Comparison of ENCODE assay signal across 10 mouse cellular contexts in the genomic region with DNA sequence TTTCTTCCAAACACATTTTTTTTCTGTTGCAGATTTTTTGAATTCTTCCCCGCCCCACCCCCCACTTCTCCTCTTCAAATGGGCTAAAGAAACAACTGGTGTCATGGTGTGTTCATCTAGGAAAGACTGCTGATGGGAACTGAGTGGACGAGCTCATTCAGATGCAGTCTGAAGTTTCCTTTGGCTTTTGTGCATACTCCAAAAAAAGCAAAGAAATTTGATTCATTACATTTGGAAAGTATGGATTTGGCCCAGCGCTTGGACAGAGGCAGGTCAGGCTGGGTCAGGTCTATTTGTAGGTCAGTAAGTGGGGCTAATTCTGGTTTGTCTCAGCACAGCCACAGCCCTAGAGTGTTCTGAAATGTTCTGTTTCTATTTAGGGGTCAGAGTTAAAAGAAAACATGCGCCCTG.
A peak's percentile ranks its signal among the peaks of the same experiment; 100 is the strongest.
DNase-seq lines count a peak whose midpoint lies in the region; ATAC-seq lines count a peak whose summit lies in the region.
"Had no signal": no experiment of that assay in that cellular context is flagged by ENCODE, and none has a peak within 500 bp of the region (broad histone marks: within the 10 kb centered on the region; RNA-seq: fewer than 3 reads in every experiment).

No protein-coding gene starts in this region.

- ATAC-seq in lung, embryonic 16.5 days (ENCODE audit: low read depth) = peak; percentile 95
- no peak for ATAC-seq in cerebellum, adult (ENCODE audit: insufficient number of reproducible peaks, low FRiP score, low TSS enrichment)
- no peak for ATAC-seq in CD4-positive, CD25-positive, alpha-beta regulatory T cell, adult 4 months

- peak overlapping the region; percentile 47 for H3K27ac ChIP-seq in lung, embryonic 16.5 days (ENCODE audit: low read length)
- H3K27ac ChIP-seq: liver, embryonic 13.5 days had no signal

- peak; percentile 62 for DNase-seq in embryo, embryonic 10.5 days (ENCODE audit: low spot score)
- peak; percentile 70 for DNase-seq in gastrocnemius, adult 18-20 months (ENCODE audit: low spot score)
- peak; percentile 46 for DNase-seq in heart, postnatal 4 days
- DNase-seq in cerebellum, adult 9-11 months = no peak
- no peak for DNase-seq in urinary bladder, postnatal 25 days (ENCODE audit: low spot score)
- DNase-seq: liver, embryonic 13.5 days had no signal

- H3K36me3 ChIP-seq in lung, embryonic 16.5 days (ENCODE audit: control insufficient read depth, insufficient read depth, low read length) = no peaks in the 10 kb centered on the region
- H3K36me3 ChIP-seq: liver, embryonic 13.5 days had no signal

- no peak overlapping the region for H3K4me2 ChIP-seq in lung, embryonic 16.5 days (ENCODE audit: low read depth, low read length)
- H3K4me2 ChIP-seq: liver, embryonic 13.5 days had no signal

- no peak overlapping the region for H3K9ac ChIP-seq in lung, embryonic 16.5 days (ENCODE audit: low read length)
- H3K9ac ChIP-seq: liver, embryonic 13.5 days had no signal

- 27% methylated on average over 4 of the region's 4 CpGs for WGBS in lung, embryonic 16.5 days

- H3K4me3 ChIP-seq in lung, embryonic 16.5 days (ENCODE audit: low read length) = no peak overlapping the region
- H3K4me3 ChIP-seq: erythroblast, embryonic 14.5 days; liver, embryonic 13.5 days had no signal

- H3K4me1 ChIP-seq in lung, embryonic 16.5 days (replicated peaks; ENCODE audit: control insufficient read depth, insufficient read depth, low read length) = peaks cover 12% of the 10 kb centered on the region
- H3K4me1 ChIP-seq: liver, embryonic 13.5 days had no signal

- H3K27me3 ChIP-seq in lung, embryonic 16.5 days (ENCODE audit: control insufficient read depth, insufficient read depth, low read depth, low read length) = no peaks in the 10 kb centered on the region
- H3K27me3 ChIP-seq: liver, embryonic 13.5 days had no signal

- no peaks in the 10 kb centered on the region for H3K9me3 ChIP-seq in lung, embryonic 16.5 days (ENCODE audit: control insufficient read depth, low read length)
- H3K9me3 ChIP-seq: liver, embryonic 13.5 days had no signal

Comparison
In these comparisons a context has a peak if more than half of its experiments do, and no peak if none do; other contexts are left out.
1. DNase-seq: peak in embryo, embryonic 10.5 days (single experiment), gastrocnemius, adult 18-20 months (single experiment) and heart, postnatal 4 days (single experiment); none in cerebellum, adult 9-11 months (single experiment) and urinary bladder, postnatal 25 days (single experiment).